Mouse (Mus musculus): ENCODE results near the gene Vmn1r44.
"Not testable (repeated sequence)": the region's sequence is repeated elsewhere in the genome, so short reads cannot be mapped to it uniquely, and the experiment has no call there.

Vmn1r44 gene

DNA sequence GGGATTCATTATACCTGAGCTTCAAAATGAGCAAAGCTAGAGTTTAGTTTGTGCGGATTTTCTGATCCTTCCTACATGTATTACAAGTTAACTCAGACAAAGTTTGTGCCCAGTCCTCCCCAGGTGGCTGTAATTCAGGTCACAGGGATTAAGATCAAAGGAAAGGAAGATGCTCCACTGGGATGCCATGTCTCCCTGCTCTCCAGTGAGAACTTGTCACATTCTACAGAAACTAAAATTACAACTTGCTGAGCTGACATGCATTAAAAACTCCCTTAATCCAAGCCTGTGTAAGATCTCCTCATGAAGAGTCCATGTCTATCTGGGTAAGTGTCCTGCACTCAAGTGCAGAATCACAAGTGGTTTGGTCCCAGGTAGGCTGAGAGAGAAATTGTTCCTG, at the start of gene Vmn1r44:
TSS of gene Vmn1r44 (plus strand) at position 301 of the 400 bp plus-strand sequence.
- DNase-seq = no peak

GRCm38 (mm10) chr6:89857552-89857951, 25.9 kb upstream of the Vmn1r44 start:
- DNase-seq = no peak

- DNase-seq = no peak
Measured at GRCm38 (mm10) chr6:89859839-89860238, 23.6 kb upstream of the Vmn1r44 start.

- no peak for DNase-seq
Measured at GRCm38 (mm10) chr6:89863792-89864191, 19.7 kb upstream of the Vmn1r44 start.

GRCm38 (mm10) chr6:89867276-89867675, 16.2 kb upstream of the Vmn1r44 start:
- DNase-seq = no peak

GRCm38 (mm10) chr6:89867976-89868375, 15.5 kb upstream of the Vmn1r44 start:
- no peak for DNase-seq

DNA sequence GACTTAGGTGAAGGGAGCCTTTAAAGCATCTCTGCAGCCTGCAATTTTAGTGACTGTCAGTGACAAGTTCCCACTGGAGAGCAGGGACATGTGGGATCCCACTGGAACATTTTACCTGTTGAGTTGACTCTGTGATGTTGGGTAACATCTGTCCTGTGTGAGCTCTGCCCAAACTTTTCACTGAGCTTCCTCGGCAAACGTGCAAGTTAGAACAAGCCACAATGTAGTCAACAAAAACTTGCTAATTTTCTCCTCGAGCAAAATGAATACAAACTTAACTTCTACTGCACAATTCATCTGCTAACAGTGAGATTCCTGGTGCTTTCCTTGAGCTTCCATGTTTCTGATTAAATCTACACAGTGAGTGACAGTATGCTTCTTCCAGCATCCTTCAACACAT, 7.1 kb upstream of the Vmn1r44 start, which contains the start of the genes Vmn1r42 and Vmn1r43:
TSS of gene Vmn1r42 (minus strand) at position 101 of the 400 bp plus-strand sequence.
TSS of gene Vmn1r43 (minus strand) at position 101 of the 400 bp plus-strand sequence.
- not testable (repeated sequence) for DNase-seq

DNA sequence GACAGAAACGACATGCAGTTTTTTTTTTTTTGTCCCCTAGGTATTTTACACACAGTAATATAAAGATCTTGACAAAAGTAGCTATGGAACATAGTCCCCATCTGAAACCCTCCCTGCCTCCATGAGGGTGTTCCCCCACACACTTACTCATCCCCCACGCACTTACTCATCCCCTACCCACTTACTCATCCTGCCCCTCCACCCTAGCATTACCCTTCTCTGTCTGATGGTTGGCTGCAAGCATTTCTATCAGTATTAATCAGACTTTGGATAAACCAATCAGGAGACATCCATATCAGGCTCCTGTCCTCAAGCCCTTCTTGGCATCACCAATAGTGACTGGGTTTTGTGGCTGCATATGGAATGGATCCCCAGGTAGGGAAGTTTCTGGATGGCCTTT, 6.5 kb upstream of the Vmn1r44 start:
- DNase-seq = no peak

- DNase-seq = no peak
Measured at GRCm38 (mm10) chr6:89880867-89881266, 2.6 kb upstream of the Vmn1r44 start.

DNA sequence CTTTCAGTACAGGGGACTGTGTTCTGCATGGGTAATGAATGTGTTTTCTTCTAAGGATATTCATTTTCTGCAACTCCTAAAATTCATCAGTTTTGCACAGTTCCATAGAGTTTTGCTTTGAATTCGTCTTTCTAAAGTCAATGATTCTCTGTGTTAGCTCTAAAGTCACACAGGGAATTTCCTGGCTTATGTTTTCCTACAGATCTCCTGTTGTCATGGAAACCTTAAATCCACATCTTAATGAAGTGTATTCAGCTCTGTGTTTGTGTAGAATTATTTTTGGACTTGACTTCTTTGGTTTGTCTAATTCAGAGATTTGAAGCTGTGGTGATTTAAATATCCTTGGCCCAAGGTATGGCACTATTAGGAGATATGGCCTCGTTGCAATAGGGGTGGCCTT, 352 bp downstream of the Vmn1r44 start:
- no peak for DNase-seq

- not testable (repeated sequence) for DNase-seq
Measured at GRCm38 (mm10) chr6:89940498-89940897, 57.0 kb downstream of the Vmn1r44 start, which contains the start of gene Vmn1r45. TSS of gene Vmn1r45 (minus strand) at chr6:89940598.

GRCm38 (mm10) chr6:89940926-89941325, 57.5 kb downstream of the Vmn1r44 start:
- DNase-seq = no peak
